Mouse (Mus musculus) testis, adult 2 months (tissue): ENCODE measurements around the gene Tdrkh. TPM values are rescaled to one million over a fixed set of nuclear protein-coding genes. Genes with fewer than 3 reads are reported as not detected.

Experiments
- H3K27ac ChIP-seq: fragments of 200-500 bp; 2 replicates; pipeline ENCODE4 v1.5.1; 2012; ENCODE audit warnings: low read depth, low read length; ENCODE audit not compliant: control insufficient read depth, insufficient read depth
- H3K27me3 ChIP-seq: fragments of 200-500 bp; 2 replicates; pipeline ENCODE4 v1.6.1; 2012; ENCODE audit warnings: mild to moderate bottlenecking, low read length, moderate library complexity; ENCODE audit not compliant: control insufficient read depth, insufficient read depth
- H3K36me3 ChIP-seq: fragments of 200-500 bp; 2 replicates; pipeline ENCODE4 v1.6.1; 2012; ENCODE audit warnings: mild to moderate bottlenecking, low read length; ENCODE audit not compliant: control insufficient read depth, insufficient read depth
- H3K4me1 ChIP-seq: fragments of 200-500 bp; 2 replicates; pipeline ENCODE4 v1.6.1; 2012; ENCODE audit warnings: low read length; ENCODE audit not compliant: control insufficient read depth, insufficient read depth
- H3K4me3 ChIP-seq: fragments of 200-500 bp; 2 replicates; pipeline ENCODE4 v1.5.1; 2012; ENCODE audit warnings: low read depth, mild to moderate bottlenecking, low read length, moderate library complexity, mixed read lengths; ENCODE audit not compliant: control insufficient read depth
- CTCF ChIP-seq: fragments of 200-500 bp; IDR thresholded peaks from 2 replicates; pipeline ENCODE4 v1.5.1; 2012; ENCODE audit warnings: low read depth, mild to moderate bottlenecking, inconsistent platforms, low read length, moderate library complexity; ENCODE audit not compliant: control insufficient read depth, insufficient read depth, insufficient replicate concordance
- POLR2A ChIP-seq: fragments of 200-500 bp; IDR thresholded peaks from 2 replicates; pipeline ENCODE4 v1.6.1; 2012; ENCODE audit warnings: low read depth, mild to moderate bottlenecking, inconsistent platforms, low read length, moderate library complexity; ENCODE audit not compliant: control insufficient read depth
- polyA plus RNA-seq: library from polyadenylated mRNA; depleted of rRNA; stranded (reverse); fragments of >200 nt; gene quantifications from 2 replicates; pipeline ENCODE4 v1.2.3, GENCODE M21; 2012

Tdrkh gene
- polyA plus RNA-seq, 1 experiment: 8.9 TPM

DNA sequence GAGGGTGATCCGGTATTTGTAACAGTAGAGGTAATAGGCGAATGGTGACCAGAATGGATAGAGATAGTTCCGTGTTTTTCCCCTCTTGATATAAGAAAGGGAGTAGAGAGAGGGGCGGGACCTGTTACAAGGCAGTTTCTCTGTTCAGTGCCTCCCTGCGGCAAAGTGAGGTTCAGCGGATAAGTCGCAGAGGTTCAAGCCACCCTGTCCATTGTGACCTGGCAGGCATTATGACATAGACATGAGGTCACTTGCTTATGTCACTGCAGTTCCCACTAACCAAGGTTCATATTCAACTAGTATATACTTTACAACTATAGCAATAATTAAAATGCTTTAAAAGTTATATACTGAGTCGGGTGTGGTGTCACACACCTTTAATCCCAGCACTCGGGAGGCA lies 23.3 kb downstream of the Tdrkh start:
- Histone ChIP-seq H3K27ac (peak overlapping the region; percentile 76), H3K27me3 (no peaks in the 10 kb centered on the region), H3K36me3 (peaks cover 4% of the 10 kb centered on the region), H3K4me3 (peak overlapping the region; percentile 89), H3K4me1 (no peaks in the 10 kb centered on the region)
- TF ChIP-seq POLR2A (peak; percentile 91; the same call in 1 of the 2 replicates), CTCF (no peak)

DNA sequence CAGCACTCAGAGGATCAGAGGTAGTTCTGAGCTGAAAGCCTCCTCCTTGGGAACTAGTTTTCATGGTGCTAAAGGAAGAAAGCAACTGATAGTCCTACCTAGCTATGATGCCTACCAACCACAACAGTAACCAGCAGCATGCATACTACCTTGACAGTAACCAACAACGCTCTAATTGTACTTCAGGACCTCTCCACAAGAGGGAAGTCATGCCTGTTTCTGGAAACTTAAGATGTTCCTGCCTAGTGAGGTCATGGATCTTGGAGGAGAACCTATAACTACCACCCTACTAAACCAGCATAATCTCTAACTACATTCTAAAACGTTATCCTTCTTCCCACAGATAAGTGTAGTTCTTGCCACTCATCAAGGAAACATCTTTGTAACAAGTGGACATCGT lies 28.1 kb downstream of the Tdrkh start:
- H3K36me3 ChIP-seq: no peaks in the 10 kb centered on the region; the same call in 1 of the 2 replicates
- H3K4me3 ChIP-seq: no peak overlapping the region
- no peaks in the 10 kb centered on the region for H3K27me3 ChIP-seq
- TF ChIP-seq CTCF: no peak
- TF ChIP-seq POLR2A: no peak
- H3K4me1 ChIP-seq: no peaks in the 10 kb centered on the region
- H3K27ac ChIP-seq: no peak overlapping the region

DNA sequence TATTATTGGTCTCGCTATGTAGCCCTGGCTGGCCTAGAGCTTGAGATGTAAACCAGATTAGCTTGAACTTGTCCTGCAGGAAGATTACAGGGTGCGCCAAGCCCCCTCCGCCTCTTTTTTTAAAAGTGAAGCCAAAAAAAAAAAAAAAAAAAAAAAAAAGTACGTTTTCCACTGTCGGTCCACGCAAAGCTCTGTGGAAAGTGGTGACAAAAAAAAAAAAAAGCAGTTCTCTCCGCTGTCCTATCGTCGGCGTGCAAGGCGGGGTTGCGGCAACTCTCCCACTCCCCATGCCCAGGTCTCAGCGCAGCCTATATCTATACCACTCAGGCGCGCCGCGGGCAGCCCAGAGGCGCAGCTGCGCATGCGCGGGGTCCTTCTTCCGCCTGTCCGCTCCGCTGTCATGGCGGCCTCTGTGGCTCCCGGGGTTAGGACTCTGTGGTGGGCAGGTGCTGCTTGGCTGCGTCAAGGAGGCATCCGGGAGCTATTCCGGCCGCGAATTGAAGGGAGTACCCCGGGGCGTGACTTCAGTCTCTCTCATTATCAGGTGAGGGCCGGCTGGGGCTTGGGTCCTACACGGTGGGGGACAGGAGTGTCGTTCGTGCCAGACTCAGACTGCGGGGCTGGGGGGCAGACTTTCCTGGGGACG lies 30.0 kb downstream of the Tdrkh start, which contains the start of gene Mrpl9:
Gene Mrpl9, plus strand, starts transcription at position 368 of the 646 bp plus-strand sequence.
- H3K27ac ChIP-seq: peak within 1 kb of the TSS; percentile 79
- peaks cover 2% of the 10 kb centered on the region for H3K36me3 ChIP-seq
- TF ChIP-seq CTCF: no peak
- peak; percentile 93 for TF ChIP-seq POLR2A
- H3K27me3 ChIP-seq: no peaks in the 10 kb centered on the region
- peak within 1 kb of the TSS; percentile 89 for H3K4me3 ChIP-seq
- H3K4me1 ChIP-seq: no peaks in the 10 kb centered on the region

DNA sequence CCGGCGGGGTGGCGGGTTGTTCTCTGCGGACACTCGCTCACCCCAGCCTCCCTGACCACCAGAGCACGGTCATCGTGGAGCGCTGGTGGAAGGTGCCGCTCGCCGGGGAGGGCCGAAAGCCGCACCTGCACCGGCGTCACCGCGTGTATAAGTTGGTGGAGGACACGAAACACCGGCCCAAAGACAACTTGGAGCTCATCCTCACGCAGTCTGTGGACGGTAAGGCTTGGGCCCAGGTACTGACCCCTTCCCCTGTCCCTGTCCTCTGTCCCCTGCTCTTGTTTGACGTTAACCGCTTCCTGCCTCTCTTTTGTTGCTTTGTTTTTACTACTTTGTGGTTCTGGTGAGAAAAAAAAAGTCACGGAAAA lies 30.5 kb downstream of the Tdrkh start, which contains the start of gene Oaz3:
Gene Oaz3, minus strand, starts transcription at position 319 of the 368 bp plus-strand sequence.
- Histone ChIP-seq H3K4me3 (peak within 1 kb of the TSS; percentile 89), H3K36me3 (peaks cover 4% of the 10 kb centered on the region), H3K27me3 (no peaks in the 10 kb centered on the region), H3K4me1 (no peaks in the 10 kb centered on the region), H3K27ac (peak within 1 kb of the TSS; percentile 79)
- no peak for TF ChIP-seq CTCF
- TF ChIP-seq POLR2A: no peak; the same call in 1 of the 2 replicates

DNA sequence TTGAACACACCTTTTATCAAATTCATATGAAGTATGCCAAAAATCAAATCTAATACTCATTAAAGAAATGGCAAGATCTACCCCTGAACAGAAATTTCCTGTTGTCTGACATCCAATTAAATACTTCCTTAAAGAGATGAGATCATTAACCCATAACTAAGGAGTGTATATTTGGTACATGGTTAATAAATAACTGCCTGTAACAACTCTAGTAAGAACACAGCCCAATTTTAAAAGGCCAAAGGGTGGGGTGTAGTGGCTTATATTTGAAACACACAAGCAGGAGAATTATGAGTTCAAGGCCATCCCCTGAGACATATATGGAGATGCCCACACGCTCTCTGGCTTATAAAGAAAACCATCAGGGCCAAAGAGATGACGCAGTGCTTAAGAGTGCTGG lies 36.3 kb downstream of the Tdrkh start:
- Histone ChIP-seq H3K27me3 (no peaks in the 10 kb centered on the region), H3K27ac (no peak overlapping the region), H3K4me1 (no peaks in the 10 kb centered on the region), H3K4me3 (no peak overlapping the region), H3K36me3 (peaks cover 4% of the 10 kb centered on the region)
- no peak for TF ChIP-seq POLR2A
- TF ChIP-seq CTCF: no peak

DNA sequence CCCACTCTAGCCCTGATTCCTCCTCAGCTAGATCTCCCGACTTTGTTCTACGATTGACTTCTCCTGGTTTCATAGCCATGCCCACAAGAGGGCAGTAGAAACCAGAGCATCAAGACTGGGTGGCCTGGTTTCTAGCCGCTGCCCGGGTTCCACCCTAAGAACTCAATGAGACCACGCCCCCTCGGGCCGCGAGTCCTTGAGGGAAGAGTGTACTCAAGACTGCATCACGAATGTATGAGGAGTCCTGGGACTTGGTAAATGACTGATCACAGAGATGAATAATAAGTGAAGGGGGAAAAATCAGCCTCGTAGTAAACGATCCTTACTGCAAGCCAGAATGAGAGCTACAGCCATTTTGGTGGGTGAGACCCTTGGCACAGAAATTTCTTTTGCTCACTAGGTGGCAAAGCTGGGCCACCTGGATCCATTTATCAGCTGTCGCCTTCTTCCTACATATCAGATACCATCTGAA lies 43.5 kb downstream of the Tdrkh start:
- peak overlapping the region; percentile 44 for H3K4me3 ChIP-seq
- H3K36me3 ChIP-seq: no peaks in the 10 kb centered on the region
- peaks cover 5% of the 10 kb centered on the region for H3K4me1 ChIP-seq
- H3K27ac ChIP-seq: no peak overlapping the region
- TF ChIP-seq POLR2A: no peak; the same call in 1 of the 2 replicates
- peak; percentile 50; the same call in 1 of the 2 replicates for TF ChIP-seq CTCF
- no peaks in the 10 kb centered on the region for H3K27me3 ChIP-seq

DNA sequence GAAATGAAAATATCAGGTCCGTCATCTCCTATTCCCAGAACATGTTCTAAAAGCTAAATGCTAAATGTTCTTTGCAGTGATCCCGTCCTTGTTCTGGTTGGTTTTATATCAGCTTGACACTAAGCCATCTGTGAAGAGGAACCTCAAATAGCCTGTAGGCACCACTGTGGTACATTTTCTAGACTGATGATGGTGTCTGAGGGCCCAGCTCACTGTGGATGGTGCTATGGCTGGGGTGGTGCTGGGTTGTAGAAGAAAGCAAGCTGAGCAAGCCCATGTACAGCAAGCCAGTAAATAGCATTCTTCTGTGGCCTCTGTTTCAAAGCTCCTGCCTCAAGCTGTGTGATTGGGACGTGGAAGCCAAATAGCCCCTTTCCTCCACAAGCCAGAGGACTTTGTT lies 44.0 kb downstream of the Tdrkh start:
- TF ChIP-seq POLR2A (no peak), CTCF (no peak)
- no peak overlapping the region for H3K27ac ChIP-seq
- H3K27me3 ChIP-seq: no peaks in the 10 kb centered on the region
- no peaks in the 10 kb centered on the region for H3K36me3 ChIP-seq
- H3K4me1 ChIP-seq: peaks cover 5% of the 10 kb centered on the region
- no peak overlapping the region for H3K4me3 ChIP-seq
